Mouse (Mus musculus) forebrain, embryonic 16.5 days (tissue): Measurements from ENCODE around the gene Gm28051. TPM values are rescaled to one million over a fixed set of nuclear protein-coding genes. Genes with fewer than 3 reads are reported as not detected.

Experiments
- ATAC-seq: fragments of 200-750 bp; cut with Nextera tagmentation; 2 replicates; pipeline ENCODE4 v1.8.0; 2017; ENCODE audit warnings: mild to moderate bottlenecking, moderate library complexity
- H3K27ac ChIP-seq: fragments of 300-500 bp; sonication (generic); 2 replicates; pipeline ENCODE4 v1.5.1; 2014; ENCODE audit warnings: low read length, control low read depth
- H3K27me3 ChIP-seq: fragments of 300-500 bp; sonication (generic); replicated peaks from 2 replicates; pipeline ENCODE4 v1.6.1; 2014; ENCODE audit warnings: low read length; ENCODE audit not compliant: control insufficient read depth, insufficient read depth
- H3K36me3 ChIP-seq: fragments of 300-500 bp; sonication (generic); 2 replicates; pipeline ENCODE4 v1.6.1; 2014; ENCODE audit not compliant: control insufficient read depth, insufficient read depth
- H3K4me1 ChIP-seq: fragments of 300-500 bp; sonication (generic); replicated peaks from 2 replicates; pipeline ENCODE4 v1.6.1; 2014; ENCODE audit warnings: low read length; ENCODE audit not compliant: control insufficient read depth, insufficient read depth
- H3K4me2 ChIP-seq: fragments of 300-500 bp; sonication (generic); 2 replicates; pipeline ENCODE4 v1.6.1; 2014; ENCODE audit warnings: mild to moderate bottlenecking, low read length, control low read depth
- H3K4me3 ChIP-seq: fragments of 300-500 bp; sonication (generic); replicated peaks from 2 replicates; pipeline ENCODE4 v1.5.1; 2014; ENCODE audit warnings: mild to moderate bottlenecking, low read length, control low read depth
- H3K9ac ChIP-seq: fragments of 300-500 bp; sonication (generic); replicated peaks from 2 replicates; pipeline ENCODE4 v1.6.1; 2014; ENCODE audit warnings: low read depth, low read length, control low read depth
- H3K9me3 ChIP-seq: fragments of 300-500 bp; sonication (generic); 2 replicates; pipeline ENCODE4 v1.6.1; 2016; ENCODE audit warnings: low read length; ENCODE audit not compliant: control insufficient read depth
- WGBS: fragments of 180-500 bp; shearing (Covaris S2); extraction: QIAGEN DNeasy Blood & Tissue Kit; methylation state at CpG from one replicate; pipeline ENCODE4 v1.1.7; 2014; 5-methylcytosine and 5-hydroxymethylcytosine counted together
- polyA plus RNA-seq: library from polyadenylated mRNA; unstranded; fragments of >200 nt; fragmentation: Nextera tagmentation; extraction: Ambion mirVana; gene quantifications from 2 replicates; pipeline ENCODE4 v1.2.1, GENCODE M21; 2015

The Gm28051 gene
- polyA plus RNA-seq, 1 experiment from 2014 or later = not detected

GRCm38 (mm10) chr12:102705216-102705871 is 52.2 kb downstream of the Gm28051 start:
- Histone ChIP-seq H3K27me3 (no peaks in the 10 kb centered on the region), H3K9me3 (no peaks in the 10 kb centered on the region), H3K27ac (peak overlapping the region; percentile 89), H3K36me3 (no peaks in the 10 kb centered on the region), H3K9ac (peak overlapping the region; percentile 84), H3K4me3 (peak overlapping the region; percentile 82), H3K4me1 (peaks cover 41% of the 10 kb centered on the region), H3K4me2 (peak overlapping the region; percentile 55)
- ATAC-seq = peak; percentile 76
- WGBS = 2% methylated on average over 26 of the region's 45 CpGs

- no peaks in the 10 kb centered on the region for H3K36me3 ChIP-seq
- H3K27me3 ChIP-seq = no peaks in the 10 kb centered on the region
- under 1% methylated on average over 97 of the region's 105 CpGs for WGBS
- peak; percentile 89 for ATAC-seq
- peak within 1 kb of the TSS; percentile 89 for H3K27ac ChIP-seq
- H3K4me1 ChIP-seq = peaks cover 47% of the 10 kb centered on the region
- H3K4me3 ChIP-seq = peak within 1 kb of the TSS; percentile 82
- H3K9me3 ChIP-seq = no peaks in the 10 kb centered on the region
- H3K9ac ChIP-seq = peak within 1 kb of the TSS; percentile 84
- H3K4me2 ChIP-seq = peak within 1 kb of the TSS; percentile 77
Measured at GRCm38 (mm10) chr12:102704457-102705198, 52.9 kb downstream of the Gm28051 start, which contains the start of gene Itpk1. Itpk1 (minus strand) TSS chr12:102704930.

- peak; percentile 19; the same call in 1 of the 2 replicates for ATAC-seq
- 4% methylated on average over 17 of the region's 17 CpGs for WGBS
Measured at GRCm38 (mm10) chr12:102703921-102704408, 53.6 kb downstream of the Gm28051 start.

GRCm38 (mm10) chr12:102703441-102703840 is 54.1 kb downstream of the Gm28051 start:
- Histone ChIP-seq H3K36me3 (no peaks in the 10 kb centered on the region), H3K4me1 (peaks cover 59% of the 10 kb centered on the region)
- WGBS = 18% methylated on average over 6 of the region's 6 CpGs

More at GRCm38 (mm10) chr12:102703921-102704408, 53.6 kb downstream of the Gm28051 start:
- Histone ChIP-seq H3K9ac (peak overlapping the region; percentile 84), H3K27ac (peak overlapping the region; percentile 86), H3K27me3 (no peaks in the 10 kb centered on the region), H3K9me3 (no peaks in the 10 kb centered on the region), H3K4me3 (peak overlapping the region; percentile 82), H3K4me1 (peaks cover 54% of the 10 kb centered on the region), H3K36me3 (no peaks in the 10 kb centered on the region), H3K4me2 (peak overlapping the region; percentile 77)

GRCm38 (mm10) chr12:102703111-102703412 is 54.5 kb downstream of the Gm28051 start:
- 3% methylated on average over 4 of the region's 4 CpGs for WGBS
- Histone ChIP-seq H3K36me3 (no peaks in the 10 kb centered on the region), H3K4me3 (peak overlapping the region; percentile 82), H3K4me1 (peaks cover 63% of the 10 kb centered on the region), H3K27ac (peak overlapping the region; percentile 86), H3K9ac (peak overlapping the region; percentile 84), H3K9me3 (no peaks in the 10 kb centered on the region), H3K4me2 (peak overlapping the region; percentile 77), H3K27me3 (no peaks in the 10 kb centered on the region)
- no peak for ATAC-seq

More at GRCm38 (mm10) chr12:102703441-102703840, 54.1 kb downstream of the Gm28051 start:
- Histone ChIP-seq H3K27ac (peak overlapping the region; percentile 86), H3K4me2 (peak overlapping the region; percentile 77), H3K9ac (peak overlapping the region; percentile 84), H3K4me3 (peak overlapping the region; percentile 82), H3K27me3 (no peaks in the 10 kb centered on the region), H3K9me3 (no peaks in the 10 kb centered on the region)
- no peak for ATAC-seq

- Histone ChIP-seq H3K9ac (peak overlapping the region; percentile 84), H3K4me1 (peaks cover 68% of the 10 kb centered on the region)
- 3% methylated on average over 15 of the region's 15 CpGs for WGBS
Measured at GRCm38 (mm10) chr12:102702356-102703110, 55.0 kb downstream of the Gm28051 start.

GRCm38 (mm10) chr12:102701691-102702207 is 55.8 kb downstream of the Gm28051 start:
- no peak overlapping the region for H3K27ac ChIP-seq
- H3K9me3 ChIP-seq = no peaks in the 10 kb centered on the region
- no peak overlapping the region; the same call in 1 of the 2 replicates for H3K4me3 ChIP-seq
- peak overlapping the region; percentile 77 for H3K4me2 ChIP-seq
- H3K4me1 ChIP-seq = peaks cover 72% of the 10 kb centered on the region
- ATAC-seq = no peak
- no peaks in the 10 kb centered on the region for H3K36me3 ChIP-seq
- H3K27me3 ChIP-seq = no peaks in the 10 kb centered on the region
- H3K9ac ChIP-seq = peak overlapping the region; percentile 22
- WGBS = 93% methylated on average over 5 of the region's 5 CpGs

More at GRCm38 (mm10) chr12:102702356-102703110, 55.0 kb downstream of the Gm28051 start:
- no peak for ATAC-seq
- no peaks in the 10 kb centered on the region for H3K9me3 ChIP-seq
- peak overlapping the region; percentile 77 for H3K4me2 ChIP-seq
- no peaks in the 10 kb centered on the region for H3K27me3 ChIP-seq
- H3K36me3 ChIP-seq = no peaks in the 10 kb centered on the region
- peak overlapping the region; percentile 82 for H3K4me3 ChIP-seq
- H3K27ac ChIP-seq = peak overlapping the region; percentile 86

- Histone ChIP-seq H3K4me1 (peaks cover 77% of the 10 kb centered on the region), H3K36me3 (no peaks in the 10 kb centered on the region), H3K4me3 (no peak overlapping the region), H3K9ac (no peak overlapping the region), H3K4me2 (peak overlapping the region; percentile 6; the same call in 1 of the 2 replicates), H3K27ac (peak overlapping the region; percentile 66), H3K27me3 (no peaks in the 10 kb centered on the region), H3K9me3 (no peaks in the 10 kb centered on the region)
- ATAC-seq = no peak
- 35% methylated on average over 12 of the region's 12 CpGs for WGBS
Measured at GRCm38 (mm10) chr12:102700453-102700852, 57.1 kb downstream of the Gm28051 start.
